23 mouse cellular contexts compared by ENCODE assay signal in the genomic region with DNA sequence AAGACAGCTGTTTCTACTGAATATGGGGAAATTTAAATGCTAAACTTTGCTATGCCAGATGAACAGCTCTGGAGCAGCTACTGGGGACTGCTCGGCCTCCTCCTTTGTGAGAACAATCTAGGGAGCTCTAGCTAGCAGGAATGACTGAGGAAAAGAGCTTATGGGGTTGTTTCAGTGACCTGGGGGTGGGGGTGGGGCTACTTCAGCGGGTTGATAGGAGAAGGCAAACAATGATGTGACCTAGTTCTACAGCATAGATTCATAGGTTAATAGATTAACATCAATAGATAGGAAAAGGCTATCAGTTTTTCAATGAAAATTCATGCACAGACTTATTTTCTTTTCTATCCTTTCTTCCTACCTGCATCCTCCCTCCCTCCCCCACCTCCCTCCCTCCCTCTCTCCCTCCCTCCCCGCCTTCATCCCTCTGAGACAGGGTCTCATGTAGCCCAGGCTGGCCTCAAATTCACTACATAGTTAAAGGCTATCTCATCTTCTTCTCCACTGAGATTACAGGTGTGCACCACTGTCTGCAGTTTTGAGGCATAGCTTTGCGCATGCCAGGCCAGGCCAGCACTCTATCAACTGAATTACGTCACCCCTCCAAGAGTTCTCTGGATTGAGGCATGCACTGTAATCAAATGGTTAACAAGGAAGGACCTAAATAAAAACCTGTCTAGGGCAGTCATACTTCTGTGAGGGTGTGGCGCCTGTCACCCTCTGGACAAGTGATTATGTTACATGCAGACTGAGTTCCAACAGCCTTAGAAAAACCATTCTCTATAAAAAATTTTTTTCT.
A peak's percentile ranks its signal among the peaks of the same experiment; 100 is the strongest.
DNase-seq lines count a peak whose midpoint lies in the region; ATAC-seq and TF ChIP-seq lines count a peak whose summit lies in the region.
"Had no signal": no experiment of that assay in that cellular context is flagged by ENCODE, and none has a peak within 500 bp of the region (broad histone marks: within the 10 kb centered on the region; RNA-seq: fewer than 3 reads in every experiment).

No protein-coding gene starts in this region.

- H3K4me2 ChIP-seq in heart, postnatal 0 days (ENCODE audit: low read depth, low read length), result no peak overlapping the region
- no peak overlapping the region for H3K4me2 ChIP-seq in stomach, embryonic 14.5 days (replicated peaks; ENCODE audit: low read depth, low read length)
- no peak overlapping the region for H3K4me2 ChIP-seq in midbrain, embryonic 15.5 days
- H3K4me2 ChIP-seq: forebrain, embryonic 13.5 days; hindbrain, embryonic 12.5 days had no signal

- no peaks in the 10 kb centered on the region; the same call in 1 of the 2 replicates for H3K79me2 ChIP-seq in heart, adult 2 months (replicated peaks; ENCODE audit: control insufficient read depth, insufficient read depth, low read length)

- no peak overlapping the region for H3K4me3 ChIP-seq in heart, adult 2 months
- no peak overlapping the region for H3K4me3 ChIP-seq in heart, postnatal 0 days (ENCODE audit: low read depth, low read length)
- H3K4me3 ChIP-seq in stomach, embryonic 14.5 days (ENCODE audit: low read depth, low read length), result no peak overlapping the region
- no peak overlapping the region for H3K4me3 ChIP-seq in midbrain, embryonic 15.5 days
- H3K4me3 ChIP-seq: erythroblast, embryonic 14.5 days; forebrain, embryonic 13.5 days; hindbrain, embryonic 12.5 days; left cerebral cortex, adult 2 months; midbrain, embryonic 10.5 days had no signal

- H3K9me3 ChIP-seq in heart, postnatal 0 days (replicated peaks; ENCODE audit: control insufficient read depth, low read length), result no peaks in the 10 kb centered on the region
- H3K9me3 ChIP-seq in stomach, embryonic 14.5 days (ENCODE audit: control insufficient read depth, low read depth, low read length), result no peaks in the 10 kb centered on the region
- H3K9me3 ChIP-seq in midbrain, embryonic 15.5 days, result no peaks in the 10 kb centered on the region
- H3K9me3 ChIP-seq: forebrain, embryonic 13.5 days; hindbrain, embryonic 12.5 days had no signal

- no peak for DNase-seq in heart, adult 2 months
- no peak for DNase-seq in heart, adult 9 months (ENCODE audit: low spot score in 2 of 2)
- no peak for DNase-seq in heart, postnatal 0 days (ENCODE audit: low spot score)
- no peak for DNase-seq in heart, adult 8-10 months (ENCODE audit: low spot score)
- peak; percentile 19 for DNase-seq in 416B (ENCODE audit: low read depth)
- DNase-seq: adrenal gland, postnatal 14 days; cerebellum, adult 9-11 months; gastrocnemius, postnatal 36 days; kidney, postnatal 25 days; left cerebral cortex, postnatal 4 days; liver; retina, postnatal 1 day; thymus, postnatal 25 days had no signal

- peaks cover 7% of the 10 kb centered on the region for H3K4me1 ChIP-seq in heart, adult 2 months (ENCODE audit: control insufficient read depth, insufficient read depth, low read length)
- peaks cover 26% of the 10 kb centered on the region for H3K4me1 ChIP-seq in heart, postnatal 0 days (ENCODE audit: control insufficient read depth, insufficient read depth)
- H3K4me1 ChIP-seq in stomach, embryonic 14.5 days (ENCODE audit: control insufficient read depth, insufficient read depth, low read length), result peaks cover 11% of the 10 kb centered on the region
- peaks cover 9% of the 10 kb centered on the region; the same call in 1 of the 2 replicates for H3K4me1 ChIP-seq in midbrain, embryonic 15.5 days

- H3K36me3 ChIP-seq in heart, adult 2 months (ENCODE audit: control insufficient read depth, insufficient read depth, low read length), result no peaks in the 10 kb centered on the region; the same call in 1 of the 2 replicates
- no peaks in the 10 kb centered on the region for H3K36me3 ChIP-seq in heart, postnatal 0 days (replicated peaks; ENCODE audit: control insufficient read depth, insufficient read depth, low read length)
- H3K36me3 ChIP-seq in stomach, embryonic 14.5 days (ENCODE audit: control insufficient read depth, insufficient read depth, low read length), result no peaks in the 10 kb centered on the region
- no peaks in the 10 kb centered on the region for H3K36me3 ChIP-seq in midbrain, embryonic 15.5 days (replicated peaks)

- H3K27me3 ChIP-seq in heart, adult 2 months (ENCODE audit: control insufficient read depth, insufficient read depth, low read length), result no peaks in the 10 kb centered on the region
- no peaks in the 10 kb centered on the region for H3K27me3 ChIP-seq in heart, postnatal 0 days (ENCODE audit: control insufficient read depth, insufficient read depth, low read length)
- no peaks in the 10 kb centered on the region for H3K27me3 ChIP-seq in stomach, embryonic 14.5 days (ENCODE audit: control insufficient read depth, insufficient read depth, low read length)
- H3K27me3 ChIP-seq in midbrain, embryonic 15.5 days (replicated peaks), result no peaks in the 10 kb centered on the region
- H3K27me3 ChIP-seq: CH12.LX; forebrain, embryonic 13.5 days; hindbrain, embryonic 12.5 days had no signal

- peak; percentile 57; the same call in 1 of the 2 replicates for ATAC-seq in heart, postnatal 0 days (ENCODE audit: insufficient read depth, low read depth)
- ATAC-seq in stomach, embryonic 14.5 days (ENCODE audit: insufficient number of reproducible peaks, insufficient read depth, low FRiP score, low read depth), result peak; percentile 89
- no peak for ATAC-seq in midbrain, embryonic 15.5 days (replicated peaks)
- ATAC-seq: forebrain, embryonic 13.5 days; inflammation-experienced regulatory T-cells, adult 6 months had no signal

- no peak overlapping the region for H3K9ac ChIP-seq in heart, adult 2 months (ENCODE audit: low read depth, low read length)
- no peak overlapping the region for H3K9ac ChIP-seq in heart, postnatal 0 days (replicated peaks; ENCODE audit: low read depth, low read length)
- H3K9ac ChIP-seq in stomach, embryonic 14.5 days (replicated peaks; ENCODE audit: low read depth, low read length), result no peak overlapping the region
- no peak overlapping the region for H3K9ac ChIP-seq in midbrain, embryonic 15.5 days
- H3K9ac ChIP-seq: forebrain, embryonic 13.5 days; hindbrain, embryonic 12.5 days had no signal

- TF ChIP-seq POLR2A in heart, adult 2 months (IDR thresholded peaks at IDR 0.05; ENCODE audit: insufficient read depth, low read depth, low read length), result no peak

- peak overlapping the region; percentile 53; the same call in 1 of the 2 replicates for H3K27ac ChIP-seq in heart, adult 2 months
- H3K27ac ChIP-seq in heart, postnatal 0 days (ENCODE audit: low read depth), result no peak overlapping the region; the same call in 1 of the 2 replicates
- H3K27ac ChIP-seq in stomach, embryonic 14.5 days (ENCODE audit: low read length), result no peak overlapping the region
- no peak overlapping the region for H3K27ac ChIP-seq in midbrain, embryonic 15.5 days
- H3K27ac ChIP-seq: forebrain, embryonic 13.5 days; hindbrain, embryonic 12.5 days; left cerebral cortex, adult 2 months; macrophage; midbrain, embryonic 10.5 days had no signal

- 72% methylated on average over 6 of the region's 6 CpGs for WGBS in heart, adult 2 months
- 49% methylated on average over 6 of the region's 6 CpGs for WGBS in heart, postnatal 0 days
- 68% methylated on average over 6 of the region's 6 CpGs for WGBS in stomach, embryonic 14.5 days
- WGBS in midbrain, embryonic 15.5 days, result 71% methylated on average over 6 of the region's 6 CpGs

- no peak for TF ChIP-seq CTCF in heart, adult 2 months (IDR thresholded peaks at IDR 0.05)
- no peak for TF ChIP-seq CTCF in heart, postnatal 0 days (IDR thresholded peaks at IDR 0.05; ENCODE audit: low read depth)

- no peak for TF ChIP-seq EP300 in heart, adult 2 months (IDR thresholded peaks at IDR 0.05; ENCODE audit: insufficient read depth, low read depth, low read length)
- no peak for TF ChIP-seq EP300 in heart, postnatal 0 days (IDR thresholded peaks at IDR 0.05; ENCODE audit: low read depth)

- intact Hi-C loops in heart, adult 2 months (cut with DNase I), result no loop called here
